In genomic region chr11:20649477-20649876, GRCm38 (mm10) we compare ENCODE assay signal across 12 mouse cellular contexts.
DNase-seq lines count a peak whose midpoint lies in the region; ATAC-seq and TF ChIP-seq lines count a peak whose summit lies in the region.
"Had no signal": no experiment of that assay in that cellular context is flagged by ENCODE, and none has a peak within 500 bp of the region (broad histone marks: within the 10 kb centered on the region; RNA-seq: fewer than 3 reads in every experiment).

No protein-coding gene starts in this region.

- H3K27me3 ChIP-seq in forebrain, postnatal 0 days (ENCODE audit: insufficient read depth, low read length): no peaks in the 10 kb centered on the region
- no peaks in the 10 kb centered on the region for H3K27me3 ChIP-seq in midbrain, embryonic 14.5 days (ENCODE audit: control insufficient read depth, insufficient read depth, low read length)
- H3K27me3 ChIP-seq in intestine, embryonic 16.5 days (replicated peaks; ENCODE audit: control insufficient read depth, insufficient read depth, low read length): no peaks in the 10 kb centered on the region
- H3K27me3 ChIP-seq: embryonic facial prominence, embryonic 12.5 days had no signal

- DNase-seq in gastrocnemius, adult 18-20 months (ENCODE audit: low spot score): peak; percentile 55
- DNase-seq in gastrocnemius, postnatal 4 days (ENCODE audit: low spot score in 2 of 2): no peak
- peak; percentile 54 for DNase-seq in WW6 (ENCODE audit: low read depth, low spot score)
- no peak for DNase-seq in forebrain, postnatal 0 days
- DNase-seq in midbrain, embryonic 14.5 days: peak; percentile 67
- DNase-seq in urinary bladder, postnatal 14 days (ENCODE audit: low spot score): no peak
- DNase-seq: heart, postnatal 4 days; kidney, postnatal 10 days; lung, postnatal 10 days had no signal

- no peak overlapping the region for H3K27ac ChIP-seq in forebrain, postnatal 0 days (ENCODE audit: low read depth, low read length)
- H3K27ac ChIP-seq in midbrain, embryonic 14.5 days (replicated peaks; ENCODE audit: low read depth, low read length): peak overlapping the region; percentile 57; the same call in 1 of the 2 replicates
- no peak overlapping the region for H3K27ac ChIP-seq in intestine, embryonic 16.5 days (ENCODE audit: low read length)

- WGBS in forebrain, postnatal 0 days: 27% methylated on average over 5 of the region's 5 CpGs
- WGBS in midbrain, embryonic 14.5 days: 18% methylated on average over 5 of the region's 5 CpGs
- 74% methylated on average over 5 of the region's 5 CpGs for WGBS in intestine, embryonic 16.5 days

- H3K9me3 ChIP-seq in forebrain, postnatal 0 days (ENCODE audit: low read length): no peaks in the 10 kb centered on the region
- H3K9me3 ChIP-seq in midbrain, embryonic 14.5 days (ENCODE audit: control insufficient read depth, low read length): no peaks in the 10 kb centered on the region
- no peaks in the 10 kb centered on the region for H3K9me3 ChIP-seq in intestine, embryonic 16.5 days (ENCODE audit: control insufficient read depth, low read length)
- H3K9me3 ChIP-seq: embryonic facial prominence, embryonic 12.5 days had no signal

- no peak overlapping the region for H3K4me3 ChIP-seq in forebrain, postnatal 0 days (ENCODE audit: low read depth, low read length)
- no peak overlapping the region for H3K4me3 ChIP-seq in midbrain, embryonic 14.5 days (replicated peaks; ENCODE audit: low read depth, low read length)
- H3K4me3 ChIP-seq in intestine, embryonic 16.5 days (ENCODE audit: low read length): no peak overlapping the region
- H3K4me3 ChIP-seq: embryonic facial prominence, embryonic 12.5 days had no signal

- H3K9ac ChIP-seq in forebrain, postnatal 0 days: no peak overlapping the region
- no peak overlapping the region for H3K9ac ChIP-seq in midbrain, embryonic 14.5 days (replicated peaks; ENCODE audit: low read length)
- H3K9ac ChIP-seq in intestine, embryonic 16.5 days (ENCODE audit: low read depth, low read length): no peak overlapping the region
- H3K9ac ChIP-seq: embryonic facial prominence, embryonic 12.5 days had no signal

- no peak for TF ChIP-seq CTCF in forebrain, postnatal 0 days (IDR thresholded peaks at IDR 0.05; ENCODE audit: low read depth)

- H3K4me1 ChIP-seq in forebrain, postnatal 0 days (ENCODE audit: insufficient read depth): peaks cover 23% of the 10 kb centered on the region
- peaks cover 36% of the 10 kb centered on the region for H3K4me1 ChIP-seq in midbrain, embryonic 14.5 days (ENCODE audit: control insufficient read depth, insufficient read depth, low read length)
- peaks cover 33% of the 10 kb centered on the region for H3K4me1 ChIP-seq in intestine, embryonic 16.5 days (ENCODE audit: control insufficient read depth, insufficient read depth, low read length)

- H3K4me2 ChIP-seq in forebrain, postnatal 0 days (ENCODE audit: low read depth): no peak overlapping the region
- no peak overlapping the region for H3K4me2 ChIP-seq in midbrain, embryonic 14.5 days (ENCODE audit: low read length)
- H3K4me2 ChIP-seq in intestine, embryonic 16.5 days (ENCODE audit: low read depth, low read length): no peak overlapping the region
- H3K4me2 ChIP-seq: embryonic facial prominence, embryonic 12.5 days had no signal

- no peaks in the 10 kb centered on the region; the same call in 1 of the 2 replicates for H3K36me3 ChIP-seq in forebrain, postnatal 0 days (ENCODE audit: insufficient read depth)
- H3K36me3 ChIP-seq in midbrain, embryonic 14.5 days (ENCODE audit: control insufficient read depth, insufficient read depth, low read length): peaks cover 3% of the 10 kb centered on the region; the same call in 1 of the 2 replicates
- peaks cover 12% of the 10 kb centered on the region for H3K36me3 ChIP-seq in intestine, embryonic 16.5 days (ENCODE audit: control insufficient read depth, insufficient read depth, low read length)

- ATAC-seq in forebrain, postnatal 0 days: peak; percentile 32
- ATAC-seq in midbrain, embryonic 14.5 days (ENCODE audit: low FRiP score, low TSS enrichment): peak; percentile 61; the same call in 1 of the 2 replicates
- no peak for ATAC-seq in erythroblast, adult 5-6 weeks (replicated peaks; ENCODE audit: low FRiP score, poor library complexity, severe bottlenecking)
- no peak for ATAC-seq in intestine, embryonic 16.5 days

Comparison
In these comparisons a context has a peak if more than half of its experiments do, and no peak if none do; other contexts are left out.
1. DNase-seq: peak in gastrocnemius, adult 18-20 months (single experiment), WW6 (single experiment) and midbrain, embryonic 14.5 days (single experiment); none in gastrocnemius, postnatal 4 days (0 of 2), forebrain, postnatal 0 days (single experiment) and urinary bladder, postnatal 14 days (single experiment).
2. ATAC-seq: peak in forebrain, postnatal 0 days (single experiment) and midbrain, embryonic 14.5 days (single experiment); none in erythroblast, adult 5-6 weeks (single experiment) and intestine, embryonic 16.5 days (single experiment).